Mouse (Mus musculus) frontal cortex, adult (tissue): ENCODE results near the gene Ccdc93.

Experiments used
- ATAC-seq: cut with Nextera tagmentation; 2 replicates; pipeline ENCODE4 v1.9.2; 2017; ENCODE audit warnings: mild to moderate bottlenecking, moderate library complexity, mixed read lengths; ENCODE audit not compliant: low TSS enrichment

The Ccdc93 gene

GRCm38 (mm10) chr1:121447216-121447615, 16.4 kb downstream of the Ccdc93 start:
- ATAC-seq = peak; percentile 77

- no peak for ATAC-seq
Measured at GRCm38 (mm10) chr1:121448166-121448565, 17.3 kb downstream of the Ccdc93 start.

GRCm38 (mm10) chr1:121451009-121451408, 20.2 kb downstream of the Ccdc93 start:
- no peak for ATAC-seq

GRCm38 (mm10) chr1:121452498-121452897, 21.6 kb downstream of the Ccdc93 start:
- ATAC-seq = peak; percentile 33; the same call in 1 of the 2 replicates

- ATAC-seq = no peak
Measured at GRCm38 (mm10) chr1:121453053-121453452, 22.2 kb downstream of the Ccdc93 start.

- no peak for ATAC-seq
Measured at GRCm38 (mm10) chr1:121454951-121455350, 24.1 kb downstream of the Ccdc93 start.

GRCm38 (mm10) chr1:121460077-121460476, 29.2 kb downstream of the Ccdc93 start:
- peak; percentile 78 for ATAC-seq

- no peak for ATAC-seq
Measured at GRCm38 (mm10) chr1:121461895-121462294, 31.0 kb downstream of the Ccdc93 start.

- no peak for ATAC-seq
Measured at GRCm38 (mm10) chr1:121462643-121463042, 31.8 kb downstream of the Ccdc93 start.

GRCm38 (mm10) chr1:121463806-121464205, 33.0 kb downstream of the Ccdc93 start:
- ATAC-seq = no peak

- no peak for ATAC-seq
Measured at GRCm38 (mm10) chr1:121466276-121466675, 35.4 kb downstream of the Ccdc93 start.

- ATAC-seq = no peak
Measured at GRCm38 (mm10) chr1:121468271-121468670, 37.4 kb downstream of the Ccdc93 start.

GRCm38 (mm10) chr1:121471503-121471902, 40.7 kb downstream of the Ccdc93 start:
- ATAC-seq = no peak

GRCm38 (mm10) chr1:121477716-121478115, 46.9 kb downstream of the Ccdc93 start:
- ATAC-seq = no peak

GRCm38 (mm10) chr1:121478284-121478980, 47.6 kb downstream of the Ccdc93 start:
- ATAC-seq = peak; percentile 86

GRCm38 (mm10) chr1:121479403-121479802, 48.6 kb downstream of the Ccdc93 start:
- ATAC-seq = no peak

- ATAC-seq = no peak
Measured at GRCm38 (mm10) chr1:121483091-121483490, 52.2 kb downstream of the Ccdc93 start.

GRCm38 (mm10) chr1:121486803-121487202, 56.0 kb downstream of the Ccdc93 start:
- ATAC-seq = no peak

GRCm38 (mm10) chr1:121490241-121490640, 59.4 kb downstream of the Ccdc93 start:
- ATAC-seq = peak; percentile 88

- no peak for ATAC-seq
Measured at GRCm38 (mm10) chr1:121497093-121497492, 66.2 kb downstream of the Ccdc93 start.

- ATAC-seq = no peak
Measured at GRCm38 (mm10) chr1:121508729-121509128, 77.9 kb downstream of the Ccdc93 start.

GRCm38 (mm10) chr1:121510420-121511140, 79.7 kb downstream of the Ccdc93 start:
- 0 out of 2 replicates have a peak, but pooled peaks have one; percentile 38 for ATAC-seq

GRCm38 (mm10) chr1:121511186-121511585, 80.3 kb downstream of the Ccdc93 start:
- no peak for ATAC-seq
